Mouse (Mus musculus) lung, postnatal 36 days (tissue): ENCODE results near the gene Mboat1.

Experiments
- DNase-seq: peaks from one replicate; pipeline ENCODE4 v3.0.0; 2022; ENCODE audit warnings: mixed read lengths

The Mboat1 gene

GRCm38 (mm10) chr13:30252692-30253091 is 116.4 kb downstream of the Mboat1 start:
- peak; percentile 57 for DNase-seq

GRCm38 (mm10) chr13:30253636-30254264 is 117.5 kb downstream of the Mboat1 start:
- DNase-seq: peak; percentile 32

- no peak for DNase-seq
Measured at GRCm38 (mm10) chr13:30254421-30254820, 118.1 kb downstream of the Mboat1 start.

GRCm38 (mm10) chr13:30258802-30259201 is 122.5 kb downstream of the Mboat1 start:
- DNase-seq: no peak

- no peak for DNase-seq
Measured at GRCm38 (mm10) chr13:30259326-30259725, 123.0 kb downstream of the Mboat1 start.

- DNase-seq: peak; percentile 86
Measured at GRCm38 (mm10) chr13:30259912-30260560, 123.7 kb downstream of the Mboat1 start.

GRCm38 (mm10) chr13:30263681-30264080 is 127.4 kb downstream of the Mboat1 start:
- DNase-seq: no peak

GRCm38 (mm10) chr13:30264303-30264702 is 128.0 kb downstream of the Mboat1 start:
- DNase-seq: no peak

GRCm38 (mm10) chr13:30264765-30265164 is 128.5 kb downstream of the Mboat1 start:
- no peak for DNase-seq

- no peak for DNase-seq
Measured at GRCm38 (mm10) chr13:30266036-30266435, 129.7 kb downstream of the Mboat1 start.

GRCm38 (mm10) chr13:30272040-30272686 is 135.9 kb downstream of the Mboat1 start:
- DNase-seq: peak; percentile 31
